Mouse (Mus musculus) myocyte (in vitro differentiated cells): ENCODE data around the gene Clec16a.

ENCODE experiments used
- E2F4 ChIP-seq: IDR thresholded peaks from one replicate; pipeline ENCODE4 v1.6.1; 2011; ENCODE audit warnings: mild to moderate bottlenecking, control low read depth, moderate library complexity; ENCODE audit not compliant: insufficient read depth
- MYOD1 ChIP-seq, 3 experiments: IDR thresholded peaks; one replicate each; pipeline ENCODE4 v1.6.1; 2011; ENCODE audit warnings: control low read depth in 2 of 3, low read depth in 2 of 3, mild to moderate bottlenecking in 2 of 3, moderate library complexity in 1 of 3; ENCODE audit not compliant: insufficient read length in 2 of 3, control insufficient read depth in 1 of 3
- MYOG ChIP-seq, 3 experiments: IDR thresholded peaks; one replicate each; pipeline ENCODE4 v1.6.1; 2011; ENCODE audit warnings: control low read depth in 2 of 3, low read depth in 2 of 3, mild to moderate bottlenecking in 2 of 3; ENCODE audit not compliant: insufficient read length in 2 of 3, control insufficient read depth in 1 of 3, insufficient read depth in 1 of 3
- POLR2A ChIP-seq: IDR thresholded peaks from one replicate; pipeline ENCODE4 v1.6.1; 2011; ENCODE audit warnings: low read depth, mild to moderate bottlenecking, control low read depth, moderate library complexity; ENCODE audit not compliant: insufficient read length
- TCF12 ChIP-seq: IDR thresholded peaks from one replicate; pipeline ENCODE4 v1.6.1; 2011; ENCODE audit warnings: mild to moderate bottlenecking, control low read depth; ENCODE audit not compliant: poor library complexity, insufficient read depth, severe bottlenecking

DNA sequence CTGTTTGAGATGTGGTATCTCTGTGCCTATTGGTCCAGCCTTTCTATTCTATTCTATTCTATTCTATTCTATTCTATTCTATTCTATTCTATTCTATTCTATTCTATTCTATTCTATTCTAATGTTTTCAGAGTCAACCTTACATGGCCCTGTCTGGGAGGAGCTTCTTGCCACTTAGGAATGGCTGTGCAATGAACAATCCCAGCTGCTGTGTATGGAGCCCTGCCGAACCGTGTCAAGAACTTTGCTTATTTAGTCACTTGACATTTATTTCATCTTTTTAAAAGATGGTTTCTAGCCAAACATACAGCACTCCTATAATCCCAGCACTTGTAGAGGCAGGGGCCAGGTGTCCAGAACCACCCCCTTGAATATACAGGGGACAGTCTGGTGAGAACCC lies 219.2 kb downstream of the Clec16a start:
- TF ChIP-seq POLR2A, result no peak
- TF ChIP-seq MYOG (IDR thresholded peaks at IDR 0.05; ENCODE audit: control insufficient read depth in 1 of 3, insufficient read depth in 1 of 3, insufficient read length in 2 of 3, low read depth in 2 of 3), result no peak
- TF ChIP-seq TCF12, result no peak
- TF ChIP-seq E2F4, result no peak
- TF ChIP-seq MYOD1 (IDR thresholded peaks at IDR 0.05; ENCODE audit: control insufficient read depth in 1 of 3, insufficient read length in 2 of 3, low read depth in 2 of 3), result no peak
